Mouse (Mus musculus): Measurements from ENCODE around the gene Ubxn2a.

Gene Ubxn2a

GRCm38 (mm10) chr12:4841392-4841887 lies 66.1 kb downstream of the Ubxn2a start, which contains the start of gene Fkbp1b:
Gene Fkbp1b, minus strand, starts transcription at chr12:4841591.
- in situ Hi-C loops (cut with MboI; ENCODE audit: unreplicated experiment in 2 of 2) = loop anchor here in 1 of 2 experiments (5.0 to 10.0 kb wide), 2 partner anchors 131 to 247 kb away; partner anchors contain the start of genes Gm3625 and Itsn2

DNA sequence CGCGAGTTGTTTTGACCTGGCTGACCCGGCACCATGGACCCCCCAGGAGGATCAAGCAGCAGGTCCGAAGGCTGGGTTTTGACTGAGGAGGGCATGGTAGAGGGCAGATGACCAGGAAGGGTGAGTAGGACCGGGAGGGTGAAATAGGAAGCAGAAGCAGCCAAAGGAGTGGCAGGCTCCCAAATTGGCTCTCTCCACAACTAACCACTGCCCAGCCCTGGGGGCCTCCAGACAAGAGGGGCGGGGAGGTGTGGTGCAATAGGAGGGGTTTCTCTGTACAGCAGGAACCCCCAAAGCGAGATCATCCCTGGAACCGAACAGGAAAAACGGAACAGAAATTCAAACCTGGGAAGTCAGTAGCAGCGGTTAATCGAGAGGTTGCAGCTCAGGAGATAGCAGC lies 66.8 kb downstream of the Ubxn2a start:
- in situ Hi-C loops (cut with MboI; ENCODE audit: unreplicated experiment in 2 of 2) = loop anchor here in 1 of 2 experiments (5.0 to 10.0 kb wide), 2 partner anchors 132 to 246 kb away; partner anchors contain the start of genes Gm3625 and Itsn2

- in situ Hi-C loops (cut with MboI; ENCODE audit: unreplicated experiment in 2 of 2) = loop anchor here in 1 of 2 experiments (5.0 to 10.0 kb wide), 2 partner anchors 132 to 245 kb away; partner anchors contain the start of genes Gm3625 and Itsn2
Measured at GRCm38 (mm10) chr12:4840010-4840409, 67.5 kb downstream of the Ubxn2a start.

- in situ Hi-C loops (cut with MboI; ENCODE audit: unreplicated experiment in 2 of 2) = no loop called here
Measured at GRCm38 (mm10) chr12:4836959-4837358, 70.5 kb downstream of the Ubxn2a start.

Measured in v-Abl transformed pro-B cells (cell line).